Mouse (Mus musculus): Measurements from ENCODE around the gene Schip1.

The Schip1 gene

DNA sequence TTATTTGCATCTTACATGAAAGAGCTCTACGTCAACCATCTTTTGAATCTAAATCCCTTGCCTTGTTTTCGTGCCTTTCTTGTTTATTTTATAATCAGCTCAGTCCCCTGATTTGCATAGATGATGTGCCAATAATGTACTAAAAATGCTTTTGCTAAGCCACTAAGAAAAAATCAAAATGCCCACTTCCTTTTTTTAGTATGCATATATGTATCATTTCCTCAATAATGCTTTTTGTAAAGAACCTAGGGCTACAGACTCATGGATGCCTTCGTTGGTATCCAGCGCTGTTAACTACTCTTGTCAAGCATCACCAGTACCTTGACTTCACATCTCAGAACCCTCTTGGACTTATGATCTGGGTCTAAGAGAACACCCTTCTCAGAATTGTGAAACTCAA lies 569.0 kb downstream of the Schip1 start:
- no peak for DNase-seq

- DNase-seq, result no peak
Measured at GRCm38 (mm10) chr3:68637960-68638359, 573.4 kb downstream of the Schip1 start.

GRCm38 (mm10) chr3:68638703-68639102 lies 574.1 kb downstream of the Schip1 start:
- DNase-seq, result no peak

DNA sequence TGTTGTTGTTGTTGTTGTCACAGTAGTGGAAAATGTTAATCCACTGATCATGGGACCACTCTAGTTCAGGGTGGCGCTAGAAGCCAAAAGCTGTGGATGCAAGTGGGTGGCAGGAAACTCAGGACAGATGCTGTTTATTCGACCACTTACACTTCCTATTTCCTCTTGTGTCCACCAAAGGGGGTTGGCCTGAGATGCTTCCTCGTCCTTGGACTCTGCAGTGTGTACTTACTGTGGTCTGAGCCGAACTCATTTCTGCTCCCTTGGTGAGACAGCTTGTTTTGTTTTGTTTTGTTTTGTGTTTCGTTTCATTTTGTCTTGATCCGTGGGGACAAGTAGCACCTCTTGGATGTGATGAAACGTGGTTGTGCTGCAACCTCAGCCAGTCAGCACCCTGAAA lies 578.3 kb downstream of the Schip1 start:
- no peak for DNase-seq

GRCm38 (mm10) chr3:68646387-68647130 lies 582.0 kb downstream of the Schip1 start:
- no peak for DNase-seq

GRCm38 (mm10) chr3:68647282-68647681 lies 582.7 kb downstream of the Schip1 start:
- no peak for DNase-seq

DNA sequence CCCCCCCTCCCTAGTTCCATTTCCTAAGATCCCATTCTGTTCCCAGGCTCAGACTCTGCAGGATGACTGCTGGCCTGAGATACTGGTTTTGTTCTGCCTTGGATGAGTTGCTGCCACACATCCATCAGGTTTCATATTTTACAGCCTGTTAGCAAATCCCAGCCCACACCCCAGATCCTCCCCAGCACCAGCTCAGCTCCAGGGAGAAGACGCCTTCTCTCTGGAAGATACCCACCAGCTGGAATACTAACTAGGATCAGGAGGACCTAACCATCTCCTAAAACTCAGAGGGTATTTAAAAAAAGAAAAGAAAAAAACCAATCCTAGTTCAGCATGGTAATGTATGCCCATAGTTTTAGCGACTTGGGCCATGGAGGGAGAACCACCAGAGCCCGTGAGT lies 585.6 kb downstream of the Schip1 start:
- DNase-seq, result no peak

GRCm38 (mm10) chr3:68656607-68657352 lies 592.2 kb downstream of the Schip1 start:
- DNase-seq, result no peak

DNA sequence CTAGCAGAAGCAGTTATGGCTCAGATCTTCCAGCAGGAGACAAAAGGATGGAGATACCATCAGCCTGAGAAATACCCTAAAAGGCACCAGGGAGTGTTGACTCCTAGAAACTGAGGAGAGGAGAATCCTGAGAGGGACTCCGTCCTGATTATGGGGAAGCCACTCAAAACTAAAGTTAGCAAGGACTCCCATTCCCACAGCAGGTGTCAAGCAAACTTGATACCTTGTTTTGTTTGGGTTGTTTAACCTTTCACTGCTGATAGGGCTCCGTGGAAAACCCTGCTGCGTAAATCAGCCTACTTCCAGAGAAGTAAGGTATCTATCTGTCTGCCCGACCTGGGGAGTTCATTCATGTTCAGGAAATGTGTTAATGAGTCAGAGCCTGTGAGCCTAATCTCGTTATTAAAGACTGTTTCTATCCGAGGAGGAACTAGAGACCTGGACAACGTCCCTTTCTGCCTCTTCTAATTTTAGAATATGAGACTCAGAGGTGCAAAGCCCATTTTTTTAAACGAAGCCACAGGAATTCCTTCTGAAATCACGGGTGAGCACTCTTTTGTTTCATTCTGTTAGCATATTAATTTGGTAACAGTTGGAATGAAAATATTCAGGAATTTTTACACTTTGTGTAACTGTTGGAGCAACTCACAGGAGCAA lies 593.1 kb downstream of the Schip1 start:
- no peak for DNase-seq

DNA sequence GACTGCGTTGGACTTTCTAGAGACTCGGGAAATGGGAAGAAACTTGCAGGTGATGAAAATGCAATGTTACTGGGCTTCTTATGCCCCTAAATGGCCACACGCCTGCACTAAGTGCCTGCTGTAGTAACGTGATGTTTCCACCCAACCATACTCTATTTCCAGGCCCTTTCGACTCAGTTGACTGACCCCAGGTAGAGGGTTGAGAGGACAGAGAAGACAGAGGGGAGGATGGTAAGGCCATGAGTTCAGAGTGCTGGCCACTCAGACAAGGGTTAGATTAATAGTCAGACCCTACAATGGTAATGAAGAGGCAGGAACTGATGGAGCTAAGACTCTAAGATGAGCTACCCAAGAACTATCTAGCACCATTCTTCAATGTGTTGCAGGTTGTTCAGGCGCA lies 595.4 kb downstream of the Schip1 start:
- DNase-seq, result no peak

DNA sequence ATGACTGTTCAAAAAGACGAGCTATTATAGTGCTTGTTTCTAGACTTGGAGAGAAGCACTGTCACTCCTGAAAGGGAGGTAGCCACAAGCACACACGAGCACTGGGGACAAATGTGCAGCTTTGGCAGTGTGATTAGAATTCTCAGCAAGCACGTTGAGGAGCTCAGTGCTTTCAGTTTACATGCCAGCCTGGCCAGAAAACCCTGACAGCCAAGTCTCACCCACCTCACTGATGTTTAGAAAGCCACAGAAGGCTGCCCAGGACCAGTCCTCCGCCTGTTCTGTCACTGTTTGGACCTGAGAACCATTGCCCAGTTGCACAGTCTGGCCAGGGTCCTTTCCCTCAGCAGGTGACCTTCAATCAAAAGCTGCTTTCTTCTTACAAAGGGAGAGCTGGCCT lies 595.9 kb downstream of the Schip1 start:
- DNase-seq, result no peak

- DNase-seq, result no peak
Measured at GRCm38 (mm10) chr3:68662386-68662785, 597.8 kb downstream of the Schip1 start.

DNA sequence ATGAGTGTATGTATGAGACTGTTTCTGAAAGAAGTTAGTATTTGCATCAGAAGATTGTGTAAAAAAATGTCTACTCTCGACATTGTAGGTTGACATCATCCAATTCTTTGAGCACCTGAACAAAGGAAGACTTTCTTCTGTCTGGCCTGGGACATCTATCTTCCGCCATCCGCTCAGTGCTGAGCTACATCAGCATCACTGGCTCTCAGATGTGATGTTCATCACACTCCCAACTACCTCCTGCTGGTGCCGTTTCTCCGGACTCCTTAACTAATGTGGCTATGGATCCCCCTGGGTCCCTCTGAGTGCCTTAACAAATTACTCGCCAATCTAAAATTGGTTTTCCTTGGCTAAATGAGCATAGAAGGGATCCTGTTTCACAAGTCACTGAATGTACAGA lies 599.7 kb downstream of the Schip1 start:
- no peak for DNase-seq

- no peak for DNase-seq
Measured at GRCm38 (mm10) chr3:68666377-68666776, 601.8 kb downstream of the Schip1 start.

DNA sequence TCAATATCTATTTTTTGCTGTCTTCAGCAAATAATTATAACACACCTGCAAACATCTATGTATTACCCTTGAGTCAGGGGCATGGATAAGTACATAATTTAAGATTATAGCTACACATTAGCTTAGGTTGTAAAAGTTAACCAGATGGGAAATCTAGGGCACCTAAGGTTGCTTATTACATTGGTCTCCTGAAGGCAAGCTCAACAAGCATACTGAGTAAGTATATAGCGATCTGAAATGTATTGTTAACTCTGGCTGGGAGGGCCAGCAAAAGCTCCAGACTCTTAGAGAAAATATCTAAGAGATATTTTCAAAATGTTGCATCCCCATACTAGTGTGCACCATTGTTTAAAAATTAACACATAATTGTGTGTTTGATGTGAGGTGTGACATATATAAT lies 603.2 kb downstream of the Schip1 start:
- no peak for DNase-seq

DNA sequence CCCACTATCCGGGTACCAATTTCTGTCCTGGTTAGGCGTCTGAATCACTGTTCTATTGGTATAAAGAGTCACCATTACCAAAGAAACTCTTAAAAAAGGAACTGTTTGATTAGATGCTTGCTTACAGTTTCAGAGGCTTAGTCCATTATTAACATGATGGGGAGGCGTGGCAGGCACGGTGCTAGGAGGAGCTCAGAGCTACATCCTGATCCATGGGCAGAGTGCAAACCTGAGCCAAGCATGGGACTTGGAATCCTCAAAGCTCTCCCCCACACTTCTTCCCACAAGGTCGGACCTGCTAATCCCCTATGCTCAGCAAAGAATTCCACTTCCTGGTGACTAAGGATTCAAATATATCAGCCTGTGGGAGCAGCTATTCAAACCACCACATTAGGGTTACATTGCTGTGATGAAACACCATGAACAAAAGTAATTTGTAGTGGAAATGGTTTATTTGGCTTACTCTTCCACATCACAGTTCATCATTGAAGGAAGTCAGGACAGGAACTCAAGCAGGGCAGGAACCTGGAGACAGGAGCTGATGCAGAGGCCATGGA lies 604.9 kb downstream of the Schip1 start:
- no peak for DNase-seq

GRCm38 (mm10) chr3:68674721-68675120 lies 610.1 kb downstream of the Schip1 start:
- DNase-seq, result no peak

DNA sequence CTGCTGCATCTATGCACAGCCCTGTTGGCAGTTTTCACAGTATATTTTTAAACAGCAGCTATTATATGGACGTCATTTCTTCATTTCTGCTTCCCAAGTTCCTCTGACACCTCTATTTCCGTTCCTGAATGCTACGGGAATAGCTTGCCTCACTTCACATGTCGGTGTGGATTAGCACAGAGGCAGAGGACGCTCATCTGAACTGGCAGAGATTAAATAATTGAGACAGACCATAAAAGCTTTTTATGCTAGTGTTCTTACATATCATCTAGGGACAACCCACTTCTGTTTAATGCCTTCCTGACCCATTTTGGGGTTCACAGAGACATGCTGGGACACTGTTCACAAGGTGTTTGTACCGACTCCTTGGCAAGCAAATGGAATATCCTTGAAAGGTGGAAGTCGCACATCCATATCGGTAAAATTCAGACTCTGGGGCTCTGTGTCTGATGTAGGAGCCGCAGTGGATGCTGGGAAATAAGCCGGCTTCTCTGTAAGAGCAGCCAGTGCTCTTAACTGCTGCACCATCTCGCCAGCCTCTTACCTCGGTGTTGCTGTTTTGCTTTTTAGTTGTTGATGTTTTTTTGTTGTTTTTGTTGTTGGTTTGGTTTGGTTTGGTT lies 610.7 kb downstream of the Schip1 start:
- DNase-seq, result no peak
